Mouse (Mus musculus) lung, postnatal 0 days (tissue): ENCODE measurements around the gene Tagln2.

Experiments
- CTCF ChIP-seq: IDR thresholded peaks from 2 replicates; pipeline ENCODE4 v1.5.1; 2016; ENCODE audit warnings: antibody characterized with exemption, mild to moderate bottlenecking
- EP300 ChIP-seq: IDR thresholded peaks from 2 replicates; pipeline ENCODE4 v1.6.1; 2016; ENCODE audit warnings: antibody characterized with exemption, mild to moderate bottlenecking, control low read depth

DNA sequence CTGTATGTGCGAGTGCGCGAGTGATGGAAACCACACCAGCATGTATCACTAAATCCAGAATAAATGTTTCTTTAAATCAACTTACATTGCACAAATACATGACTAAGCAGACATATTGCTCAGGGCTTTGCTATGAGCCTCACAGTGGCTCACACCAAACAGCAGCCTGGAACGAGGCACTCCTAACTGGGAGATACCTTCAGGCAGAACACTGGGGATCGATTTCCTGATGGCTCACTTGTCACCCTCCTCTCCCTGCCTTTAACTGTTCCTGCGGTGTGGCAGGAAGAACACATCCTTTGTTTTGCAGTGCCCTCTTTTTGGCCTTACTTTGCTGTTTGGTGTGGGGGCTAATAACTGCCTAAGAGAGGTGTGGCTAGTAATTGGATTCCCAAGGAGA is 19.8 kb downstream of the Tagln2 start:
- no peak for TF ChIP-seq CTCF
- TF ChIP-seq EP300 = no peak
